Mouse (Mus musculus): ENCODE data around the gene Usp9x. TPM values are rescaled to one million over a fixed set of nuclear protein-coding genes. Genes with fewer than 3 reads are reported as not detected.

Usp9x gene
- total RNA-seq, 1 experiment from 2014 or later = 134 TPM

DNA sequence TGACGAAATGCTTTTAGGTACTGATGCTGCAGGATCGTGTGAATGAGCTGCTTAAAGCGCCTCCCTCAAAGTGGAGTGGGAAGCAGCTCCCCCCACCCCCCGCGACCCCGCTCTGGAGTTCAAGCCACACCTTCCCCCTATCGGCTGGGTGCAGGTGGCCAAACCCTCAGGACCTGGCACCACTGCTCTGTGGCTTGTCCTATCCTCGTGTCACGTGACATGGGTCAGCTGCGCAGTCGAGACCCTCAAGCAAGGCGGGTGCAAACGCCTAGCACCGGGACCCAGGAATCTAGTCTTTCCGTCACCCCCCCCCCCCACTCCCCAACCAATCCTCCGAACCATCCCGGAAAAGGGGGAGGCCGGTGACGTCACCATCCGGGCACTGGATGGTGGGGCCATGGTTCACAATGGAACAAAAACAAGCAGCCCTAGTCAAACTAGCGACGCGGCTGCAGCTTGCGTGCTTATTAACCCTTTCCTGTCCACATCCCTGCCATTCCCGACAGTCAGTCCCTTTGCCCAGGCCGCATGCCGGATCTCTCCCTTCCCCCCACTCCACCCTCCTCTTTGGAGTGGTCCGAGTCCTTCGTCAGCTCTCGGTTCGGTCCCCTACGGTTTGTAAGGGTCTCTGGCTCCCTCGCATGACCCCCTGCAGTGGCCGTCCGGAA is 591 bp upstream of the Usp9x start:
- ATAC-seq (ENCODE audit: extremely low read depth, insufficient number of reproducible peaks, low FRiP score, poor library complexity, severe bottlenecking) = peak; percentile 27; the same call in 1 of the 2 replicates

DNA sequence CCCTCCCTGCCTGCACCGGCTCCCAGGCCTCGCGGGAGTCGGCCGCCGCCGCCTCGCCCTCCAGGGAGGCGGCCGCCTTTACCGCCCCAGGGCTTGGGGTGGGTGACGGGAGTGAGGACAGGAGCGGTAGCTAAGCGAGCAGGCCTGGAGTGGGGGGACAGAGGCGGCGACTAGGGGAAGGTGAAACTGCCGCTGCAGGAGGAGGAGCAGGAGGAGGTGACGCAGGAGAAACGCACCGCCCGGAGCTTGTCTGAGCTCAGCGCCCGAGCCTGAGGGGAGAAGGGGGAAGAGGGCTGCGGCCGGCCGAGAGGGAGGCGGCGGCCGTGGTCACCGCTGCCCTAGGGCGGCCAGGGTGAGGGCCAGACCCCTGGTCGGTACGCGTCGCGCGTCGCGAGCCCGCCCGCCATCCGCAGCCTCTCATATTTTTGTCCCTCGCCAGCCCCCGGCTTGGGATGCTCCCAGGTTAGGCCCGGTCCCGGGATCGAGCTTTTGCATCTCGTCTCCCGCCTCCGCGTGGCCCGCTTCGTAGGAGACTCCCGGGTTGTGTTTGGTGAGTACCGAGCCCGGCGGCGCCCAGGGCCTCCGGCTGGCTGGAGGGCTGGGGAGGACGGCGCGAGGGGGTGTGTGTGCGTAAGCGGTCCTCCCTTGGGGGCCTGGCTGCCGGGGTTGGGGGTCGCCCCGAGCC is 620 bp downstream of the Usp9x start:
- peak; percentile 73 for ATAC-seq (ENCODE audit: extremely low read depth, insufficient number of reproducible peaks, low FRiP score, poor library complexity, severe bottlenecking)

- ATAC-seq (ENCODE audit: extremely low read depth, insufficient number of reproducible peaks, low FRiP score, poor library complexity, severe bottlenecking) = peak; percentile 28; the same call in 1 of the 2 replicates
These were observed 1.2 kb downstream of the Usp9x start for GRCm38 (mm10) chrX:13072461-13072982.

- no peak for ATAC-seq (ENCODE audit: extremely low read depth, insufficient number of reproducible peaks, low FRiP score, poor library complexity, severe bottlenecking)
These were observed 14.3 kb downstream of the Usp9x start for GRCm38 (mm10) chrX:13085621-13086020.

DNA sequence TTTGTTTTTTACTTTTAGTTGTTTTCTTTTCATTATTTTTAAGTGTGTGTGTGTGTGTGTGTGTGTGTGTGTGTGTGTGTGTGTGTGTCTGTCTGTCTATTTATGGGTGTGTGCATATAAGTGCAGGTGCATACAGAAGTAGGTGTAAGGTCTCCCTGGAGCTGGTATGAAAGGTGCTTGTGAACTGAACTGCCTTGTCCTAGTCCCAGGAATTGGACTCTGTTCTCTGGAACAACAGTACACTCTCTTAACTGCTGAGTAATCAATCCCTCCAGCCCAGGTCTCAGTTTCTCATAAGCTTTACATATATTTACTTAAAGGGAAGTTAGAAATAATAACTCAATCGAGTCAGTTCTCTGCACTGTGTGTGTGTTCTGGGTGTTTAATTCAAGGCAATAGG is 25.7 kb downstream of the Usp9x start:
- no peak for ATAC-seq (ENCODE audit: extremely low read depth, insufficient number of reproducible peaks, low FRiP score, poor library complexity, severe bottlenecking)

- no peak for ATAC-seq (ENCODE audit: extremely low read depth, insufficient number of reproducible peaks, low FRiP score, poor library complexity, severe bottlenecking)
These were observed 135.2 kb downstream of the Usp9x start for GRCm38 (mm10) chrX:13206514-13206913.

GRCm38 (mm10) chrX:13207512-13208341 is 136.4 kb downstream of the Usp9x start:
- peak; percentile 98 for ATAC-seq (ENCODE audit: extremely low read depth, insufficient number of reproducible peaks, low FRiP score, poor library complexity, severe bottlenecking)

- ATAC-seq (ENCODE audit: extremely low read depth, insufficient number of reproducible peaks, low FRiP score, poor library complexity, severe bottlenecking) = no peak
These were observed 137.1 kb downstream of the Usp9x start for GRCm38 (mm10) chrX:13208404-13208803.

DNA sequence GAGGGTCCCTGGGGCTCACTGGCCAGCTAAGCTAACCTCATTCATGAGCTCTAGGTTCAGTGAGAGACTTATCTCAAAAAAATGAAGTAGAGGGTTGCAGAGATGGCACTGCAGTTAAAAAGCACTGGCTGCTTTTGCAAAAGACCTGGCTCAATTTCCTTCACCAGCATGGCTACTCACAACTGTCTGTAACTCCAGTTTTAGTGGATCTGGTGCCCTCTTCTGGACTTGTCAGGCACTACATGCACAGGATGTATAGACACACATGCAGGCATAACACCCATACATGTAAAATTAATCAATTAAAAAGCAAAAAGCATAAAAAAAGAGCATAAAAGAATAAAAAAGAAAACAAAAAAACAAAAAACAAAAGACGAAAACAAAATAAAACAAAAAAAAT is 143.0 kb downstream of the Usp9x start:
- 0 out of 2 replicates have a peak, but pooled peaks have one; percentile 39 for ATAC-seq (ENCODE audit: extremely low read depth, insufficient number of reproducible peaks, low FRiP score, poor library complexity, severe bottlenecking)

Other genes with a start within 250 kb of the Usp9x start
- 498 and 529 TPM in 2 replicates for gene Ddx3x, start 209.5 kb downstream of the Usp9x start, total RNA-seq (2017)